Mouse (Mus musculus): ENCODE data around the gene Sgo1. TPM values are rescaled to one million over a fixed set of nuclear protein-coding genes. Genes with fewer than 3 reads are reported as not detected.
"Not testable (repeated sequence)": the region's sequence is repeated elsewhere in the genome, so short reads cannot be mapped to it uniquely, and the experiment has no call there.

Gene Sgo1
- total and polyA plus RNA-seq, 3 experiments, result 12.6 to 21.4 TPM; not detected in 1

- H3K27me3 ChIP-seq (ENCODE audit: control insufficient read depth in 1 of 2, insufficient read depth in 2 of 2, low read length in 2 of 2); H3K27ac ChIP-seq (ENCODE audit: control insufficient read depth, low read depth, low read length); H3K9ac ChIP-seq (ENCODE audit: control insufficient read depth, low read depth, low read length, poor library complexity, severe bottlenecking); H3K9me3 ChIP-seq (replicated peaks; ENCODE audit: insufficient read depth, low read length); H3K4me3 ChIP-seq (ENCODE audit: control insufficient read depth in 1 of 2, insufficient read depth in 1 of 2, low read depth in 2 of 2, low read length in 2 of 2); H3K79me2 ChIP-seq (ENCODE audit: control insufficient read depth, insufficient read depth, low read length, poor library complexity); H3K4me1 ChIP-seq (ENCODE audit: control insufficient read depth in 1 of 2, insufficient read depth in 2 of 2, low read length in 2 of 2); H3K36me3 ChIP-seq (ENCODE audit: control insufficient read depth in 1 of 2, insufficient read depth in 2 of 2, low read length in 2 of 2): not testable (repeated sequence)
- DNase-seq (ENCODE audit: low read depth, low spot score), result peak; percentile 65
- peak; percentile 40 for TF ChIP-seq RAD21 (IDR thresholded peaks at IDR 0.05; ENCODE audit: low read depth, low read length)
- TF ChIP-seq CTCF (IDR thresholded peaks at IDR 0.05 in 2 of 3, conservative IDR thresholded peaks at IDR 0.05 in 1 of 3; ENCODE audit: control insufficient read depth in 1 of 3, insufficient read depth in 1 of 3, low read depth in 2 of 3, low read length in 3 of 3, poor library complexity in 1 of 3, severe bottlenecking in 1 of 3), result peak; percentile 36 to 68 (median 65)
- peak; percentile 65 for TF ChIP-seq SMC3 (IDR thresholded peaks at IDR 0.05; ENCODE audit: low read depth, low read length)
Measured at GRCm38 (mm10) chr17:53657391-53657790, 31.7 kb downstream of the Sgo1 start.

- no peak overlapping the region for H3K9ac ChIP-seq (ENCODE audit: control insufficient read depth, low read depth, low read length, poor library complexity, severe bottlenecking)
- no peak for DNase-seq (ENCODE audit: low read depth, low spot score)
- H3K79me2 ChIP-seq (ENCODE audit: control insufficient read depth, insufficient read depth, low read length, poor library complexity), result no peaks in the 10 kb centered on the region
- H3K4me3 ChIP-seq (ENCODE audit: control insufficient read depth in 1 of 2, insufficient read depth in 1 of 2, low read depth in 2 of 2, low read length in 2 of 2), result no peak overlapping the region
- H3K4me1 ChIP-seq (ENCODE audit: control insufficient read depth in 1 of 2, insufficient read depth in 2 of 2, low read length in 2 of 2), result no peaks in the 10 kb centered on the region
- TF ChIP-seq POLR2AphosphoS5 (IDR thresholded peaks at IDR 0.05; ENCODE audit: borderline replicate concordance, low read depth, low read length), result no peak
- no peak for TF ChIP-seq POLR2A (IDR thresholded peaks at IDR 0.05; ENCODE audit: control insufficient read depth in 1 of 2, insufficient read depth in 1 of 2, low read depth in 1 of 2, low read length in 2 of 2, poor library complexity in 1 of 2)
- no peak for TF ChIP-seq CTCF (IDR thresholded peaks at IDR 0.05 in 2 of 3, conservative IDR thresholded peaks at IDR 0.05 in 1 of 3; ENCODE audit: control insufficient read depth in 1 of 3, insufficient read depth in 1 of 3, low read depth in 2 of 3, low read length in 3 of 3, poor library complexity in 1 of 3, severe bottlenecking in 1 of 3)
- no peak for TF ChIP-seq SMC3 (IDR thresholded peaks at IDR 0.05; ENCODE audit: low read depth, low read length)
- no peak for TF ChIP-seq ELF1 (IDR thresholded peaks at IDR 0.05; ENCODE audit: low read depth, low read length)
- TF ChIP-seq MXI1 (IDR thresholded peaks at IDR 0.05; ENCODE audit: low read depth, low read length), result no peak
- TF ChIP-seq TAL1 (IDR thresholded peaks at IDR 0.05; ENCODE audit: low read length), result no peak
- no peak for TF ChIP-seq KAT2A (conservative IDR thresholded peaks at IDR 0.05; ENCODE audit: low read depth, low read length)
- no peak for TF ChIP-seq E2F4 (IDR thresholded peaks at IDR 0.05; ENCODE audit: borderline replicate concordance, low read depth, low read length)
- TF ChIP-seq GATA1 (IDR thresholded peaks at IDR 0.05; ENCODE audit: low read depth, low read length), result no peak
- no peak for TF ChIP-seq MAFK (IDR thresholded peaks at IDR 0.05; ENCODE audit: borderline replicate concordance, low read depth, low read length)
- TF ChIP-seq MEF2A (IDR thresholded peaks at IDR 0.05; ENCODE audit: extremely low read depth, insufficient replicate concordance, low read depth, low read length, poor library complexity, severe bottlenecking), result no peak
- no peak for TF ChIP-seq NELFE (IDR thresholded peaks at IDR 0.05; ENCODE audit: low read depth, low read length)
- TF ChIP-seq ZNF384 (IDR thresholded peaks at IDR 0.05; ENCODE audit: low read depth, low read length), result no peak
- no peak for TF ChIP-seq USF1 (IDR thresholded peaks at IDR 0.05; ENCODE audit: low read depth, low read length)
- TF ChIP-seq ZC3H11A (IDR thresholded peaks at IDR 0.05; ENCODE audit: low read depth, low read length), result no peak
- TF ChIP-seq POLR2AphosphoS2 (IDR thresholded peaks at IDR 0.05; ENCODE audit: low read length), result no peak
- no peak for TF ChIP-seq MAZ (IDR thresholded peaks at IDR 0.05; ENCODE audit: low read depth, low read length)
- H3K27me3 ChIP-seq (ENCODE audit: control insufficient read depth in 1 of 2, insufficient read depth in 2 of 2, low read length in 2 of 2), result no peaks in the 10 kb centered on the region
- no peaks in the 10 kb centered on the region for H3K9me3 ChIP-seq (replicated peaks; ENCODE audit: insufficient read depth, low read length)
- H3K27ac ChIP-seq (ENCODE audit: control insufficient read depth, low read depth, low read length), result no peak overlapping the region
- H3K36me3 ChIP-seq (ENCODE audit: control insufficient read depth in 1 of 2, insufficient read depth in 2 of 2, low read length in 2 of 2), result peaks cover 2 to 5% of the 10 kb centered on the region in 2 experiments; a peak in 2 of 4 replicates
Measured at GRCm38 (mm10) chr17:53656369-53656860, 32.7 kb downstream of the Sgo1 start.
